Mouse (Mus musculus) natural killer cell, adult 2 months (primary cell): ENCODE results near the gene Alkbh8.
A peak's percentile ranks its signal among the peaks of the same experiment; 100 is the strongest.
"Not testable (repeated sequence)": the region's sequence is repeated elsewhere in the genome, so short reads cannot be mapped to it uniquely, and the experiment has no call there.

ENCODE experiments used
- DNase-seq, 2 experiments: peaks; one replicate each; pipeline ENCODE4 v3.0.0; 2022; ENCODE audit warnings: low spot score in 2 of 2

The Alkbh8 gene

GRCm38 (mm10) chr9:3334962-3335767 is at the start of gene Alkbh8:
Gene Alkbh8, plus strand, starts transcription at chr9:3335140.
- peak; percentile 67 to 70 for DNase-seq

GRCm38 (mm10) chr9:3309292-3309836 is 25.6 kb upstream of the Alkbh8 start:
- DNase-seq: no peak

- DNase-seq: no peak
These were observed 24.9 kb upstream of the Alkbh8 start for GRCm38 (mm10) chr9:3310016-3310415.

GRCm38 (mm10) chr9:3327342-3328053 is 7.4 kb upstream of the Alkbh8 start:
- not testable (repeated sequence) for DNase-seq

- DNase-seq: no peak
These were observed 6.8 kb upstream of the Alkbh8 start for GRCm38 (mm10) chr9:3328054-3328595.

GRCm38 (mm10) chr9:3330319-3330718 is 4.6 kb upstream of the Alkbh8 start:
- no peak for DNase-seq

GRCm38 (mm10) chr9:3330737-3331384 is 4.1 kb upstream of the Alkbh8 start:
- no peak for DNase-seq

- no peak for DNase-seq
These were observed 1.7 kb downstream of the Alkbh8 start for GRCm38 (mm10) chr9:3336661-3337060.

GRCm38 (mm10) chr9:3345136-3345535 is 10.2 kb downstream of the Alkbh8 start:
- DNase-seq: no peak

GRCm38 (mm10) chr9:3345967-3346366 is 11.0 kb downstream of the Alkbh8 start:
- DNase-seq: no peak

GRCm38 (mm10) chr9:3350056-3350455 is 15.1 kb downstream of the Alkbh8 start:
- no peak for DNase-seq

- DNase-seq: not testable (repeated sequence)
These were observed 41.4 kb downstream of the Alkbh8 start for GRCm38 (mm10) chr9:3376323-3376722.

GRCm38 (mm10) chr9:3403251-3404208 is 68.6 kb downstream of the Alkbh8 start, which contains the start of gene Cwf19l2:
Gene Cwf19l2, plus strand, starts transcription at chr9:3403592.
- peak; percentile 84 to 87 for DNase-seq

- DNase-seq: peak; percentile 0 to 2
These were observed 69.4 kb downstream of the Alkbh8 start for GRCm38 (mm10) chr9:3404372-3404771.

- DNase-seq: not testable (repeated sequence)
These were observed 104.8 kb downstream of the Alkbh8 start for GRCm38 (mm10) chr9:3439555-3440300.
